Mouse (Mus musculus) kidney, embryonic 14.5 days (tissue): Measurements from ENCODE around the gene Cysrt1. TPM values are rescaled to one million over a fixed set of nuclear protein-coding genes. Genes with fewer than 3 reads are reported as not detected.

ENCODE experiments used
- ATAC-seq: fragments of 200-750 bp; cut with Nextera tagmentation; 2 replicates; pipeline ENCODE4 v1.8.0; 2017; ENCODE audit warnings: moderate number of reproducible peaks, mild to moderate bottlenecking, moderate TSS enrichment, moderate library complexity; ENCODE audit not compliant: low FRiP score, low TSS enrichment
- H3K27ac ChIP-seq: fragments of 300-500 bp; sonication (generic); 2 replicates; pipeline ENCODE4 v1.5.1; 2014; ENCODE audit warnings: low read depth, mild to moderate bottlenecking, low read length, moderate library complexity, mixed read lengths
- H3K27me3 ChIP-seq: fragments of 300-500 bp; sonication (generic); 2 replicates; pipeline ENCODE4 v1.6.1; 2014; ENCODE audit warnings: mild to moderate bottlenecking, low read length; ENCODE audit not compliant: control insufficient read depth, insufficient read depth
- H3K36me3 ChIP-seq: fragments of 300-500 bp; sonication (generic); 2 replicates; pipeline ENCODE4 v1.6.1; 2014; ENCODE audit warnings: low read length, mixed read lengths; ENCODE audit not compliant: control insufficient read depth, insufficient read depth
- H3K4me1 ChIP-seq: fragments of 300-500 bp; sonication (generic); 2 replicates; pipeline ENCODE4 v1.6.1; 2014; ENCODE audit warnings: low read length, mixed read lengths; ENCODE audit not compliant: control insufficient read depth, insufficient read depth
- H3K4me2 ChIP-seq: fragments of 300-500 bp; sonication (generic); replicated peaks from 2 replicates; pipeline ENCODE4 v1.6.1; 2014; ENCODE audit warnings: low read depth, mild to moderate bottlenecking, low read length
- H3K4me3 ChIP-seq: fragments of 300-500 bp; sonication (generic); 2 replicates; pipeline ENCODE4 v1.5.1; 2014; ENCODE audit warnings: mild to moderate bottlenecking, low read length
- H3K9ac ChIP-seq: fragments of 300-500 bp; sonication (generic); 2 replicates; pipeline ENCODE4 v1.6.1; 2014; ENCODE audit warnings: low read depth, mild to moderate bottlenecking, low read length, moderate library complexity
- H3K9me3 ChIP-seq: fragments of 300-500 bp; sonication (generic); 2 replicates; pipeline ENCODE4 v1.6.1; 2016; ENCODE audit warnings: low read length; ENCODE audit not compliant: control insufficient read depth
- WGBS: fragments of 180-500 bp; shearing (Covaris S2); extraction: QIAGEN DNeasy Blood & Tissue Kit; methylation state at CpG from one replicate; pipeline ENCODE4 v1.1.7; 2014; 5-methylcytosine and 5-hydroxymethylcytosine counted together
- polyA plus RNA-seq: library from polyadenylated mRNA; unstranded; fragments of >200 nt; fragmentation: Nextera tagmentation; extraction: Ambion mirVana; gene quantifications from 2 replicates; pipeline ENCODE4 v1.2.1, GENCODE M21; 2014

Cysrt1 gene
- polyA plus RNA-seq, 1 experiment from 2014 or later: not detected

- no peak within 1 kb of the TSS for H3K27ac ChIP-seq
- ATAC-seq: no peak
Measured at GRCm38 (mm10) chr2:25214444-25214843, 27.8 kb downstream of the Cysrt1 start, which contains the start of gene Stpg3. Stpg3 (minus strand) TSS chr2:25214637.

GRCm38 (mm10) chr2:25213266-25213865, 28.9 kb downstream of the Cysrt1 start:
- H3K36me3 ChIP-seq: peaks cover 7% of the 10 kb centered on the region; the same call in 1 of the 2 replicates
- no peak overlapping the region for H3K27ac ChIP-seq
- no peak for ATAC-seq
- H3K4me3 ChIP-seq: no peak overlapping the region
- no peaks in the 10 kb centered on the region for H3K27me3 ChIP-seq
- H3K9me3 ChIP-seq: no peaks in the 10 kb centered on the region
- no peak overlapping the region for H3K4me2 ChIP-seq
- H3K4me1 ChIP-seq: peaks cover 15% of the 10 kb centered on the region
- H3K9ac ChIP-seq: no peak overlapping the region
- 62% methylated on average over 23 of the region's 23 CpGs for whole genome bisulfite sequencing

More at GRCm38 (mm10) chr2:25214444-25214843, 27.8 kb downstream of the Cysrt1 start, which contains the start of gene Stpg3:
- Histone ChIP-seq H3K9ac (no peak within 1 kb of the TSS), H3K27me3 (no peaks in the 10 kb centered on the region), H3K4me1 (peaks cover 10% of the 10 kb centered on the region), H3K36me3 (no peaks in the 10 kb centered on the region), H3K9me3 (no peaks in the 10 kb centered on the region), H3K4me2 (no peak within 1 kb of the TSS), H3K4me3 (no peak within 1 kb of the TSS)
- WGBS: 55% methylated on average over 3 of the region's 3 CpGs

DNA sequence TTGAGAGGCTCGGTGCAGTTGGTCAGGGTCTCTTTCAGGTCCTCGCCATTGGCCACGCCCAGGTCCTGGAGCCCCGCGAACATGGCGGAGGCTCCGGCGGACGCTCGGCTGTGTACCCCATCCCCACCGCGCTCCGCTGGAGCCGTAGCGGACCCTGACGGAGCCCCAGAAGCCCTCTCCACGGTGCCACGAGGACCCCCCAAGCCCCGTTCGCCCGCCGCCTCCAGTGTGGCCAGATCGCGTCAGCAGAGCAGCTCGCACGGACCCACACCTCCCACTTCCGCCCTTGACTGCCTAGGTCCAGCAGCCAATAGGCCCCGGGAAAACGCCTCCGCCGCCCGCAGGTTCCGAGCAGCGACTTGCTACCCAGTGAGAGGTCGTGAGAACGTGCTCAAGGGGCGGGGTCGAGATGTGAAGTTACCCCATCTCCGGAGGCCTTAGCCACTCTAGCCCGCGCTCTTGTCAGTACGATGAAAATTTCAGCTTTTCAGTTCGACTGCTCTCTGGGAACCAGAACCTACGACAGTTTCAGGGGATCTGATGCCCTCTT, 31.1 kb downstream of the Cysrt1 start, which contains the start of gene Nelfb:
TSS of gene Nelfb (minus strand) at position 369 of the 550 bp plus-strand sequence.
- under 1% methylated on average over 44 of the region's 44 CpGs for WGBS

DNA sequence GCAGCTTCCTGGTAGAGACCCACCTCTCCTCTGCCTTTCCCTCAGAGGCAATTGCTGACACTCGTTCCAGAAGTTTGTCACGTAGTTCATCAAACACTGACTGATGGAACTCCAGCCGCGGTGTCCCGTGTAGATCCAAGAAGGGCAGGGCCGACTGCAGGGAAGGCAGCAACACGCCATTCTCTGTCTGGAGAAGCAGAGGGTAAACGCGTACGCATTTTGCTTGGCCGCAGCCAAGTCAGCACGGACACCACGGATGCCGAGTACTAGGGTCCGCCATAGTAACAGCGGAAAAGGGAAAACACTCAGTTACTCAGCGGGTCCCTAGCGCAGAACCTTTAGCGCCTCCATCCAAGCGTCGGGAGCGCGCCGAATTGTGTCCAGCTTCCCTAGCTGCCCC, 31.6 kb downstream of the Cysrt1 start:
- Histone ChIP-seq H3K9me3 (no peaks in the 10 kb centered on the region), H3K27ac (peak overlapping the region; percentile 87), H3K27me3 (no peaks in the 10 kb centered on the region), H3K4me2 (peak overlapping the region; percentile 90), H3K4me3 (peak overlapping the region; percentile 92), H3K9ac (peak overlapping the region; percentile 92), H3K4me1 (peaks cover 15% of the 10 kb centered on the region), H3K36me3 (peaks cover 28% of the 10 kb centered on the region)
- ATAC-seq: no peak
- under 1% methylated on average over 24 of the region's 24 CpGs for WGBS

More for the DNA sequence above, 31.1 kb downstream of the Cysrt1 start, which contains the start of gene Nelfb:
- Histone ChIP-seq H3K9ac (peak within 1 kb of the TSS; percentile 92), H3K9me3 (no peaks in the 10 kb centered on the region), H3K27ac (peak within 1 kb of the TSS; percentile 87), H3K36me3 (peaks cover 23% of the 10 kb centered on the region), H3K4me3 (peak within 1 kb of the TSS; percentile 92), H3K27me3 (no peaks in the 10 kb centered on the region), H3K4me1 (peaks cover 15% of the 10 kb centered on the region), H3K4me2 (peak within 1 kb of the TSS; percentile 90)
- peak; percentile 96 for ATAC-seq

DNA sequence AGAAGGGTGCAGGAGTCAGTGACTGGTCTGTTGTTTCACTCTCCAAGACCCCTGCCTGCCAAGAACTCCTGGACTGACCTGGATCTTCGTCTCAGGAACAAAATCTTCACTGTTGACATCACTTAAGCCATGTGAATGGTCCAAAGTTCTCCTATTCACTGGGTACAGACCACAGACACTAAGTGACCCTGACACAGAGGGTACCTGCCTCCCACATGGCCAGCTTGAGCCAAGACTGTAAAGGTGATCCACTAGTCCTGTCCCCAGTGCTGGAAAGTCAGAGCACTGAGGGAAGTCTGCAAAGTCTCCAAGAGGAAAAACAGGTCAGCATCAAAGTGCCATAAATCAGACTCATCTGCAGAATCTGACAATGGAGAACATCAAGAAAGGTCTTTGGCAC, 34.7 kb downstream of the Cysrt1 start:
- Histone ChIP-seq H3K9me3 (no peaks in the 10 kb centered on the region), H3K9ac (no peak overlapping the region), H3K27ac (no peak overlapping the region), H3K36me3 (peaks cover 59% of the 10 kb centered on the region), H3K4me2 (no peak overlapping the region), H3K27me3 (no peaks in the 10 kb centered on the region), H3K4me3 (no peak overlapping the region), H3K4me1 (peaks cover 15% of the 10 kb centered on the region)
- WGBS: 83% methylated on average over 1 of the region's 1 CpGs
- ATAC-seq: no peak

GRCm38 (mm10) chr2:25203631-25204214, 38.5 kb downstream of the Cysrt1 start:
- no peaks in the 10 kb centered on the region for H3K9me3 ChIP-seq
- peaks cover 93% of the 10 kb centered on the region for H3K36me3 ChIP-seq
- no peak; the same call in 1 of the 2 replicates for ATAC-seq
- H3K4me3 ChIP-seq: no peak overlapping the region
- no peak overlapping the region for H3K4me2 ChIP-seq
- H3K4me1 ChIP-seq: no peaks in the 10 kb centered on the region
- H3K9ac ChIP-seq: no peak overlapping the region
- 68% methylated on average over 4 of the region's 4 CpGs for WGBS
- no peak overlapping the region for H3K27ac ChIP-seq
- no peaks in the 10 kb centered on the region for H3K27me3 ChIP-seq

DNA sequence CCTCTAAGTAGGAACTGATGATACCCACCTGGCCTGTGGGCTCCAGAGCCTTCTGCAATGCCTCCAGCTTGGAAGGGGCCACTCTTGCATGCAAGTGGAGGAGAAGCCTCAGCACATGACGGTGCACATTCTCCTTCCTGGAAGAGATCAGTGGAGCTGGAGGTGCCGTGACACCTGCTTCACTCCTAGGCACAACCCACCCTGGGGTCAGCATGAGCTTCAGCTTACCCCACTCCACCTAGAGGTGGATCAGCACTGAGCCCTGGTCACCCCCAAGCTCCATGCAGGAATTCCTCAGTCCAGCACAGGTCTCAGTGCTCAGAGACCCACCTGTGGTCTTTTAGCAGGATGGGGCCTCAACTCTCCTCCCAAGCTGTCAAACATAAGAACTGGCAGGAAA, 41.6 kb downstream of the Cysrt1 start:
- Histone ChIP-seq H3K36me3 (peaks cover 73% of the 10 kb centered on the region), H3K27me3 (no peaks in the 10 kb centered on the region), H3K9ac (no peak overlapping the region), H3K4me3 (no peak overlapping the region), H3K4me1 (no peaks in the 10 kb centered on the region), H3K9me3 (no peaks in the 10 kb centered on the region), H3K27ac (no peak overlapping the region), H3K4me2 (no peak overlapping the region)
- no peak for ATAC-seq
- WGBS: 89% methylated on average over 2 of the region's 2 CpGs

DNA sequence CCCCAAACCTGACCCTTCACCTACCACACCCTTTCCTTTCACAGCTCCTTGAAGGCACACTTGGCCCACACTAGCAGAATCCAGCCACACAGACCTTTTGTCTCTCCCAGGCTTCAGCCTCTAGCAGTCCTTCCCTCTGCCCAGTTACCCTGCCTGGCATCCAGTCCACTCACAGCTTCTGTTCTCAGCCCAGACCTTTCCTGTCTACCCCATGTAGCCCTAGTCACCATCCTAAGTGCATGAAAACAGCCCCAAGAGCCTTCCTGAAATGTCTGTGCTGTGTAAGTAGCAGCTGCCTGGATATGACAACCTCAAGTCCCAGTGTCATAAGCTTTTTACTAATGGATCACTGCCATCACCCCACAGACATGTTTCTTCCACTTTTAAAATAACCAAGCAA, 44.3 kb downstream of the Cysrt1 start:
- Histone ChIP-seq H3K9ac (no peak overlapping the region), H3K4me1 (peaks cover 4% of the 10 kb centered on the region; the same call in 1 of the 2 replicates), H3K36me3 (peaks cover 46% of the 10 kb centered on the region), H3K9me3 (no peaks in the 10 kb centered on the region), H3K4me2 (no peak overlapping the region), H3K27me3 (no peaks in the 10 kb centered on the region), H3K4me3 (no peak overlapping the region), H3K27ac (no peak overlapping the region)
- no peak for ATAC-seq

DNA sequence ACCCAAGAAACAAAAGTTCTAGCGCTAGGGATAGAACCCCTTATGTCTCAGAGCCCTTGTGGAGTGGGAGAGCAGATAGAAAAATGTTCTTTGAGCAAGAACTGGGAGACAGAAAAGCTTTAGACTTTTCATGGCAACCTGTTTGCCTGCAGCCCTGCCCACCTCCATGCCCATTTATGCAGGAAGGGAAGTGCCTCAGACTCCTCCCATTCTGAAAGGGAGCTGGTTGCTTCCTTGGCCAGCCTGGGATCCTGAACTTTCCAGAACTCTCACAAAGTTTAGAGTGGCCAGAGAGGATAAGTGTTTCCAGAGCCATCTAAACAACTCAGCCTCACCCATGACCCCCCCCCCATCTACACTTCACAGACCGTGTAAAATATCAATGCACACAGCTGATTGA, 45.1 kb downstream of the Cysrt1 start:
- Histone ChIP-seq H3K4me1 (peaks cover 4% of the 10 kb centered on the region; the same call in 1 of the 2 replicates), H3K4me3 (no peak overlapping the region), H3K27me3 (no peaks in the 10 kb centered on the region), H3K27ac (peak overlapping the region; percentile 83), H3K9ac (no peak overlapping the region), H3K4me2 (peak overlapping the region; percentile 56), H3K36me3 (peaks cover 39% of the 10 kb centered on the region), H3K9me3 (no peaks in the 10 kb centered on the region)
- no peak for ATAC-seq
- WGBS: 26% methylated on average over 2 of the region's 2 CpGs
